Mouse (Mus musculus) natural killer cell, adult 2 months (primary cell): ENCODE measurements around the gene Als2cr12.
A peak's percentile ranks its signal among the peaks of the same experiment; 100 is the strongest.
"Not testable (repeated sequence)": the region's sequence is repeated elsewhere in the genome, so short reads cannot be mapped to it uniquely, and the experiment has no call there.

Experiments used
- DNase-seq, 2 experiments: peaks; one replicate each; pipeline ENCODE4 v3.0.0; 2022; ENCODE audit warnings: low spot score in 2 of 2

The Als2cr12 gene

GRCm38 (mm10) chr1:58695810-58696209 is at the start of gene Als2cr12:
Als2cr12 (minus strand) TSS chr1:58695989.
- not testable (repeated sequence) for DNase-seq

- DNase-seq: no peak
Measured at GRCm38 (mm10) chr1:58744645-58745044, 48.9 kb upstream of the Als2cr12 start.

GRCm38 (mm10) chr1:58743252-58743651 is 47.5 kb upstream of the Als2cr12 start:
- no peak for DNase-seq

- no peak for DNase-seq
Measured at GRCm38 (mm10) chr1:58742571-58743021, 46.8 kb upstream of the Als2cr12 start.

- DNase-seq: no peak
Measured at GRCm38 (mm10) chr1:58739529-58739928, 43.7 kb upstream of the Als2cr12 start.

GRCm38 (mm10) chr1:58736968-58737367 is 41.2 kb upstream of the Als2cr12 start:
- no peak for DNase-seq

- no peak for DNase-seq
Measured at GRCm38 (mm10) chr1:58735962-58736361, 40.2 kb upstream of the Als2cr12 start.

- no peak for DNase-seq
Measured at GRCm38 (mm10) chr1:58734043-58734920, 38.5 kb upstream of the Als2cr12 start.

- DNase-seq: no peak
Measured at GRCm38 (mm10) chr1:58733636-58734035, 37.8 kb upstream of the Als2cr12 start.

- DNase-seq: no peak
Measured at GRCm38 (mm10) chr1:58728590-58728868, 32.7 kb upstream of the Als2cr12 start.

GRCm38 (mm10) chr1:58727747-58728589 is 32.2 kb upstream of the Als2cr12 start:
- DNase-seq: no peak

- DNase-seq: no peak
Measured at GRCm38 (mm10) chr1:58727019-58727746, 31.4 kb upstream of the Als2cr12 start.

GRCm38 (mm10) chr1:58725767-58726166 is 30.0 kb upstream of the Als2cr12 start:
- no peak for DNase-seq

- DNase-seq: no peak
Measured at GRCm38 (mm10) chr1:58725095-58725494, 29.3 kb upstream of the Als2cr12 start.

GRCm38 (mm10) chr1:58724533-58724932 is 28.7 kb upstream of the Als2cr12 start:
- DNase-seq: no peak

GRCm38 (mm10) chr1:58723809-58724405 is 28.1 kb upstream of the Als2cr12 start:
- DNase-seq: no peak

- no peak for DNase-seq
Measured at GRCm38 (mm10) chr1:58723062-58723808, 27.4 kb upstream of the Als2cr12 start.

GRCm38 (mm10) chr1:58722115-58722938 is 26.5 kb upstream of the Als2cr12 start:
- peak; percentile 31 to 45 for DNase-seq

GRCm38 (mm10) chr1:58720988-58721387 is 25.2 kb upstream of the Als2cr12 start:
- DNase-seq: peak; percentile 30 to 43

- DNase-seq: no peak
Measured at GRCm38 (mm10) chr1:58720090-58720489, 24.3 kb upstream of the Als2cr12 start.
